Mouse (Mus musculus) forebrain, embryonic 13.5 days (tissue): ENCODE results near the gene Gm20388. TPM values are rescaled to one million over a fixed set of nuclear protein-coding genes. Genes with fewer than 3 reads are reported as not detected.
"Not testable (repeated sequence)": the region's sequence is repeated elsewhere in the genome, so short reads cannot be mapped to it uniquely, and the experiment has no call there.

Experiments
- ATAC-seq: fragments of 200-750 bp; cut with Nextera tagmentation; 2 replicates; pipeline ENCODE4 v1.8.0; 2017
- H3K27ac ChIP-seq: fragments of 300-500 bp; sonication (generic); 2 replicates; pipeline ENCODE4 v1.5.1; 2015; ENCODE audit warnings: inconsistent platforms, mild to moderate bottlenecking, moderate library complexity
- H3K27me3 ChIP-seq: fragments of 300-500 bp; sonication (generic); 2 replicates; pipeline ENCODE4 v1.6.1; 2015; ENCODE audit warnings: mild to moderate bottlenecking, inconsistent platforms
- H3K36me3 ChIP-seq: fragments of 300-500 bp; sonication (generic); 2 replicates; pipeline ENCODE4 v1.6.1; 2015; ENCODE audit warnings: mild to moderate bottlenecking, inconsistent platforms; ENCODE audit not compliant: poor library complexity, severe bottlenecking
- H3K4me1 ChIP-seq: fragments of 300-500 bp; sonication (generic); 2 replicates; pipeline ENCODE4 v1.6.1; 2015; ENCODE audit warnings: inconsistent platforms
- H3K4me2 ChIP-seq: fragments of 300-500 bp; sonication (generic); 2 replicates; pipeline ENCODE4 v1.6.1; 2015; ENCODE audit warnings: inconsistent platforms, mild to moderate bottlenecking, moderate library complexity
- H3K4me3 ChIP-seq: fragments of 300-500 bp; sonication (generic); 2 replicates; pipeline ENCODE4 v1.5.1; 2015; ENCODE audit warnings: mild to moderate bottlenecking, inconsistent platforms
- H3K9ac ChIP-seq: fragments of 300-500 bp; sonication (generic); 2 replicates; pipeline ENCODE4 v1.6.1; 2015; ENCODE audit warnings: mild to moderate bottlenecking, inconsistent platforms
- H3K9me3 ChIP-seq: fragments of 300-500 bp; sonication (generic); replicated peaks from 2 replicates; pipeline ENCODE4 v1.6.1; 2016; ENCODE audit warnings: inconsistent platforms
- WGBS: fragments of 180-500 bp; shearing (Covaris S2); methylation state at CpG from one replicate; pipeline ENCODE4 v1.1.7; 2015; 5-methylcytosine and 5-hydroxymethylcytosine counted together
- polyA plus RNA-seq: library from polyadenylated mRNA; unstranded; fragments of >200 nt; fragmentation: Nextera tagmentation; extraction: Ambion mirVana; gene quantifications from 2 replicates; pipeline ENCODE4 v1.2.1, GENCODE M21; 2015

Gene Gm20388
- polyA plus RNA-seq, 1 experiment from 2014 or later, result 5.6 TPM

GRCm38 (mm10) chr8:124021237-124022227 is 4110.9 kb downstream of the Gm20388 start, which contains the start of the genes Taf5l and Urb2:
TSS of gene Taf5l (minus strand) at chr8:124021397.
TSS of gene Urb2 (plus strand) at chr8:124021508.
- Histone ChIP-seq H3K9ac (peak within 1 kb of the TSS; percentile 81), H3K4me3 (peak within 1 kb of the TSS; percentile 86), H3K36me3 (peaks cover 22% of the 10 kb centered on the region), H3K4me2 (peak within 1 kb of the TSS; percentile 75), H3K27me3 (no peaks in the 10 kb centered on the region), H3K27ac (peak within 1 kb of the TSS; percentile 87), H3K4me1 (peaks cover 40% of the 10 kb centered on the region), H3K9me3 (no peaks in the 10 kb centered on the region)
- under 1% methylated on average over 62 of the region's 74 CpGs for WGBS
- peak; percentile 94 for ATAC-seq

- H3K4me2 ChIP-seq, H3K4me3 ChIP-seq, ATAC-seq, H3K9me3 ChIP-seq, H3K27me3 ChIP-seq, H3K9ac ChIP-seq, H3K27ac ChIP-seq: not testable (repeated sequence)
- Histone ChIP-seq H3K4me1 (peaks cover 20% of the 10 kb centered on the region), H3K36me3 (peaks cover 68% of the 10 kb centered on the region)
- WGBS, result 79% methylated on average over 2 of the region's 2 CpGs
Observed at GRCm38 (mm10) chr8:124026265-124026664, 4115.6 kb downstream of the Gm20388 start.

GRCm38 (mm10) chr8:124027831-124028230 is 4117.2 kb downstream of the Gm20388 start:
- Histone ChIP-seq H3K9ac (no peak overlapping the region), H3K27me3 (no peaks in the 10 kb centered on the region), H3K9me3 (no peaks in the 10 kb centered on the region), H3K4me2 (no peak overlapping the region), H3K4me1 (peaks cover 10% of the 10 kb centered on the region; the same call in 1 of the 2 replicates), H3K27ac (no peak overlapping the region), H3K36me3 (peaks cover 75% of the 10 kb centered on the region), H3K4me3 (no peak overlapping the region)
- ATAC-seq, result no peak
- WGBS, result 94% methylated on average over 6 of the region's 6 CpGs

- Histone ChIP-seq H3K9ac (no peak overlapping the region), H3K4me3 (no peak overlapping the region), H3K27ac (no peak overlapping the region), H3K36me3 (peaks cover 82% of the 10 kb centered on the region), H3K9me3 (no peaks in the 10 kb centered on the region), H3K4me2 (no peak overlapping the region), H3K4me1 (no peaks in the 10 kb centered on the region), H3K27me3 (no peaks in the 10 kb centered on the region)
- WGBS, result 66% methylated on average over 5 of the region's 5 CpGs
- no peak for ATAC-seq
Observed at GRCm38 (mm10) chr8:124033400-124033799, 4122.8 kb downstream of the Gm20388 start.

- Histone ChIP-seq H3K9ac (no peak overlapping the region), H3K4me2 (no peak overlapping the region), H3K36me3 (peaks cover 86% of the 10 kb centered on the region), H3K4me1 (no peaks in the 10 kb centered on the region), H3K27me3 (no peaks in the 10 kb centered on the region), H3K27ac (no peak overlapping the region), H3K4me3 (no peak overlapping the region), H3K9me3 (no peaks in the 10 kb centered on the region)
- ATAC-seq, result no peak
- 94% methylated on average over 7 of the region's 7 CpGs for WGBS
Observed at GRCm38 (mm10) chr8:124038121-124038520, 4127.5 kb downstream of the Gm20388 start.

- ATAC-seq, result no peak
- 90% methylated on average over 4 of the region's 4 CpGs for WGBS
- H3K9ac ChIP-seq, result no peak overlapping the region
- no peaks in the 10 kb centered on the region for H3K4me1 ChIP-seq
- H3K4me2 ChIP-seq, result no peak overlapping the region
- no peak overlapping the region for H3K27ac ChIP-seq
- H3K4me3 ChIP-seq, result no peak overlapping the region
- no peaks in the 10 kb centered on the region for H3K9me3 ChIP-seq
- no peaks in the 10 kb centered on the region for H3K27me3 ChIP-seq
- H3K36me3 ChIP-seq, result peaks cover 80% of the 10 kb centered on the region
Observed at GRCm38 (mm10) chr8:124039351-124039750, 4128.7 kb downstream of the Gm20388 start.

- Histone ChIP-seq H3K4me1 (no peaks in the 10 kb centered on the region), H3K4me2 (no peak overlapping the region), H3K36me3 (peaks cover 77% of the 10 kb centered on the region), H3K9me3 (no peaks in the 10 kb centered on the region), H3K27me3 (no peaks in the 10 kb centered on the region), H3K9ac (no peak overlapping the region), H3K4me3 (no peak overlapping the region), H3K27ac (no peak overlapping the region)
- no peak for ATAC-seq
- WGBS, result 89% methylated on average over 1 of the region's 1 CpGs
Observed at GRCm38 (mm10) chr8:124042201-124042600, 4131.6 kb downstream of the Gm20388 start.

- no peaks in the 10 kb centered on the region for H3K9me3 ChIP-seq
- ATAC-seq, result no peak
- no peak overlapping the region for H3K9ac ChIP-seq
- no peaks in the 10 kb centered on the region for H3K4me1 ChIP-seq
- H3K4me3 ChIP-seq, result no peak overlapping the region
- peaks cover 72% of the 10 kb centered on the region for H3K36me3 ChIP-seq
- H3K27ac ChIP-seq, result no peak overlapping the region
- H3K4me2 ChIP-seq, result no peak overlapping the region
- WGBS, result 96% methylated on average over 5 of the region's 5 CpGs
- H3K27me3 ChIP-seq, result no peaks in the 10 kb centered on the region
Observed at GRCm38 (mm10) chr8:124044421-124044820, 4133.8 kb downstream of the Gm20388 start.

- H3K9ac ChIP-seq, result no peak overlapping the region
- WGBS, result 96% methylated on average over 12 of the region's 12 CpGs
- H3K27ac ChIP-seq, result no peak overlapping the region
- H3K27me3 ChIP-seq, result no peaks in the 10 kb centered on the region
- H3K36me3 ChIP-seq, result peaks cover 70% of the 10 kb centered on the region
- no peaks in the 10 kb centered on the region for H3K9me3 ChIP-seq
- no peaks in the 10 kb centered on the region for H3K4me1 ChIP-seq
- no peak for ATAC-seq
- H3K4me2 ChIP-seq, result no peak overlapping the region
- H3K4me3 ChIP-seq, result no peak overlapping the region
Observed at GRCm38 (mm10) chr8:124044931-124045330, 4134.3 kb downstream of the Gm20388 start.

- ATAC-seq, result no peak
- Histone ChIP-seq H3K9ac (no peak overlapping the region), H3K36me3 (peaks cover 66% of the 10 kb centered on the region), H3K4me1 (no peaks in the 10 kb centered on the region), H3K27me3 (no peaks in the 10 kb centered on the region), H3K4me2 (no peak overlapping the region), H3K4me3 (no peak overlapping the region), H3K27ac (no peak overlapping the region), H3K9me3 (no peaks in the 10 kb centered on the region)
- 93% methylated on average over 8 of the region's 8 CpGs for WGBS
Observed at GRCm38 (mm10) chr8:124045856-124046255, 4135.2 kb downstream of the Gm20388 start.

- no peaks in the 10 kb centered on the region for H3K9me3 ChIP-seq
- no peak overlapping the region for H3K4me2 ChIP-seq
- H3K36me3 ChIP-seq, result peaks cover 25% of the 10 kb centered on the region
- no peak overlapping the region for H3K27ac ChIP-seq
- no peak overlapping the region for H3K4me3 ChIP-seq
- H3K27me3 ChIP-seq, result no peaks in the 10 kb centered on the region
- H3K9ac ChIP-seq, result no peak overlapping the region
- H3K4me1 ChIP-seq, result no peaks in the 10 kb centered on the region
- ATAC-seq, result peak; percentile 53; the same call in 1 of the 2 replicates
- WGBS, result 22% methylated on average over 3 of the region's 3 CpGs
Observed at GRCm38 (mm10) chr8:124052110-124052509, 4141.5 kb downstream of the Gm20388 start.

- Histone ChIP-seq H3K4me2 (no peak overlapping the region), H3K27me3 (no peaks in the 10 kb centered on the region), H3K9me3 (no peaks in the 10 kb centered on the region), H3K9ac (no peak overlapping the region), H3K4me1 (no peaks in the 10 kb centered on the region), H3K27ac (no peak overlapping the region), H3K4me3 (no peak overlapping the region), H3K36me3 (peaks cover 20% of the 10 kb centered on the region)
- WGBS, result 61% methylated on average over 4 of the region's 4 CpGs
- ATAC-seq, result no peak
Observed at GRCm38 (mm10) chr8:124052568-124052967, 4141.9 kb downstream of the Gm20388 start.
